Mouse (Mus musculus): Measurements from ENCODE around the gene Use1. TPM values are rescaled to one million over a fixed set of nuclear protein-coding genes. Genes with fewer than 3 reads are reported as not detected.

The Use1 gene
- total and polyA plus RNA-seq, 3 experiments, result 69.6 to 130 (median 98.7) TPM

- Histone ChIP-seq H3K9ac (ENCODE audit: insufficient read depth, low read depth) (peak within 1 kb of the TSS; percentile 60), H3K79me2 (replicated peaks; ENCODE audit: control insufficient read depth, extremely low read depth, insufficient read depth, poor library complexity, severe bottlenecking) (peaks cover 6% of the 10 kb centered on the region; the same call in 1 of the 2 replicates), H3K4me2 (ENCODE audit: insufficient read depth, low read depth, poor library complexity, severe bottlenecking) (peak within 1 kb of the TSS; percentile 89), H3K27me3 (replicated peaks) (no peaks in the 10 kb centered on the region), H3K36me3 (replicated peaks in 1 of 2; ENCODE audit: control insufficient read depth in 1 of 2, insufficient read depth in 1 of 2, low read length in 1 of 2) (peaks cover 15 to 23% of the 10 kb centered on the region in 2 experiments), H3K27ac (ENCODE audit: insufficient read depth, low read depth) (peak within 1 kb of the TSS; percentile 21), H3K4me3 (replicated peaks in 1 of 3; ENCODE audit: low read depth in 2 of 3, low read length in 2 of 3, poor library complexity in 1 of 3) (peak within 1 kb of the TSS; percentile 36 to 89 (median 49)), H3K9me3 (replicated peaks; ENCODE audit: low read length) (no peaks in the 10 kb centered on the region), H3K4me1 (ENCODE audit: control insufficient read depth in 1 of 2, insufficient read depth in 2 of 2) (peaks cover 13 to 49% of the 10 kb centered on the region in 2 experiments)
- no peak for TF ChIP-seq GABPA (IDR thresholded peaks at IDR 0.05; ENCODE audit: insufficient replicate concordance, low read depth, low read length)
- TF ChIP-seq POLR2AphosphoS2 (IDR thresholded peaks at IDR 0.05; ENCODE audit: low read depth, low read length), result no peak
- no peak for TF ChIP-seq MXI1 (IDR thresholded peaks at IDR 0.05; ENCODE audit: low read depth, low read length)
- no peak for TF ChIP-seq CTCF (conservative IDR thresholded peaks at IDR 0.05 in 1 of 2, IDR thresholded peaks at IDR 0.05 in 1 of 2; ENCODE audit: low read depth in 2 of 2, low read length in 2 of 2)
- no peak for TF ChIP-seq MYC (IDR thresholded peaks at IDR 0.05; ENCODE audit: low read depth, low read length)
- no peak for TF ChIP-seq USF1 (IDR thresholded peaks at IDR 0.05; ENCODE audit: low read depth, low read length)
- TF ChIP-seq ZMIZ1 (IDR thresholded peaks at IDR 0.05; ENCODE audit: low read depth, low read length), result no peak
- TF ChIP-seq MEF2A (IDR thresholded peaks at IDR 0.05; ENCODE audit: borderline replicate concordance, low read depth, low read length), result no peak
- no peak for TF ChIP-seq NRF1 (IDR thresholded peaks at IDR 0.05; ENCODE audit: low read depth, low read length)
- TF ChIP-seq BHLHE40 (IDR thresholded peaks at IDR 0.05; ENCODE audit: low read depth, low read length), result no peak
- no peak for TF ChIP-seq SMC3 (IDR thresholded peaks at IDR 0.05; ENCODE audit: low read depth, low read length)
- TF ChIP-seq ZC3H11A (IDR thresholded peaks at IDR 0.05; ENCODE audit: low read depth, low read length), result no peak
- TF ChIP-seq MAZ (IDR thresholded peaks at IDR 0.05; ENCODE audit: low read depth, low read length), result no peak
- no peak for TF ChIP-seq EP300 (IDR thresholded peaks at IDR 0.05; ENCODE audit: low read length)
- no peak for TF ChIP-seq MAX (IDR thresholded peaks at IDR 0.05; ENCODE audit: low read length)
- TF ChIP-seq NELFE (IDR thresholded peaks at IDR 0.05; ENCODE audit: low read depth, low read length), result no peak
- TF ChIP-seq IRF4 (IDR thresholded peaks at IDR 0.05; ENCODE audit: low read depth, low read length), result no peak
- dilution Hi-C loops (cut with MboI; ENCODE audit: extremely low pct_ligation_motif_present, extremely low pct_unique_long_range_greater_than_20kb, low sequenced_read_pairs), result no loop called here
- in situ Hi-C loops (cut with MboI; ENCODE audit: low pct_ligation_motif_present, low pct_unique_long_range_greater_than_20kb, low sequenced_read_pairs), result no loop called here
- DNase-seq (ENCODE audit: extremely low read depth), result no peak
Observed at GRCm38 (mm10) chr8:71395629-71396028, 29.0 kb downstream of the Use1 start, which contains the start of gene Ushbp1. Ushbp1 (minus strand) TSS chr8:71395802.

- in situ Hi-C loops (cut with MboI; ENCODE audit: low pct_ligation_motif_present, low pct_unique_long_range_greater_than_20kb, low sequenced_read_pairs), result no loop called here
- peak within 1 kb of the TSS; percentile 35 for H3K27ac ChIP-seq (ENCODE audit: insufficient read depth, low read depth)
- H3K4me2 ChIP-seq (ENCODE audit: insufficient read depth, low read depth, poor library complexity, severe bottlenecking), result peak within 1 kb of the TSS; percentile 89
- H3K9me3 ChIP-seq (replicated peaks; ENCODE audit: low read length), result no peaks in the 10 kb centered on the region
- H3K36me3 ChIP-seq (replicated peaks in 1 of 2; ENCODE audit: control insufficient read depth in 1 of 2, insufficient read depth in 1 of 2, low read length in 1 of 2), result peaks cover 19 to 31% of the 10 kb centered on the region in 2 experiments
- DNase-seq (ENCODE audit: extremely low read depth), result peak; percentile 99
- peaks cover 6% of the 10 kb centered on the region; the same call in 1 of the 2 replicates for H3K79me2 ChIP-seq (replicated peaks; ENCODE audit: control insufficient read depth, extremely low read depth, insufficient read depth, poor library complexity, severe bottlenecking)
- H3K9ac ChIP-seq (ENCODE audit: insufficient read depth, low read depth), result peak within 1 kb of the TSS; percentile 87
- H3K4me1 ChIP-seq (ENCODE audit: control insufficient read depth in 1 of 2, insufficient read depth in 2 of 2), result peaks cover 12 to 40% of the 10 kb centered on the region in 2 experiments
- H3K27me3 ChIP-seq (replicated peaks), result no peaks in the 10 kb centered on the region
- dilution Hi-C loops (cut with MboI; ENCODE audit: extremely low pct_ligation_motif_present, extremely low pct_unique_long_range_greater_than_20kb, low sequenced_read_pairs), result no loop called here
- H3K4me3 ChIP-seq (replicated peaks in 1 of 3; ENCODE audit: low read depth in 2 of 3, low read length in 2 of 3, poor library complexity in 1 of 3), result peak within 1 kb of the TSS; percentile 74 to 97 (median 89)
- TF ChIP-seq MYC (IDR thresholded peaks at IDR 0.05; ENCODE audit: low read depth, low read length), result no peak
- TF ChIP-seq IRF4 (IDR thresholded peaks at IDR 0.05; ENCODE audit: low read depth, low read length), result no peak
- TF ChIP-seq ZNF384 (IDR thresholded peaks at IDR 0.05; ENCODE audit: low read depth, low read length), result no peak
- TF ChIP-seq HCFC1 (IDR thresholded peaks at IDR 0.05; ENCODE audit: low read depth, low read length), result peak; percentile 99
- TF ChIP-seq GABPA (IDR thresholded peaks at IDR 0.05; ENCODE audit: insufficient replicate concordance, low read depth, low read length), result peak; percentile 38; the same call in 1 of the 2 replicates
- TF ChIP-seq KAT2A (IDR thresholded peaks at IDR 0.05; ENCODE audit: insufficient replicate concordance, low read length), result peak; percentile 95; the same call in 1 of the 2 replicates
- TF ChIP-seq TBP (conservative IDR thresholded peaks at IDR 0.05; ENCODE audit: low read depth, low read length), result peak; percentile 65; the same call in 1 of the 2 replicates
- TF ChIP-seq ZC3H11A (IDR thresholded peaks at IDR 0.05; ENCODE audit: low read depth, low read length), result no peak
- TF ChIP-seq CTCF (conservative IDR thresholded peaks at IDR 0.05 in 1 of 2, IDR thresholded peaks at IDR 0.05 in 1 of 2; ENCODE audit: low read depth in 2 of 2, low read length in 2 of 2), result no peak
- TF ChIP-seq MAFK (IDR thresholded peaks at IDR 0.05; ENCODE audit: insufficient replicate concordance, low read length), result no peak
- no peak for TF ChIP-seq UBTF (IDR thresholded peaks at IDR 0.05; ENCODE audit: low read depth, low read length)
- no peak for TF ChIP-seq USF2 (conservative IDR thresholded peaks at IDR 0.05; ENCODE audit: low read depth, low read length)
- TF ChIP-seq BHLHE40 (IDR thresholded peaks at IDR 0.05; ENCODE audit: low read depth, low read length), result no peak; the same call in 1 of the 2 replicates
- no peak for TF ChIP-seq JUND (conservative IDR thresholded peaks at IDR 0.05; ENCODE audit: low read depth, low read length)
- no peak for TF ChIP-seq JUN (IDR thresholded peaks at IDR 0.05; ENCODE audit: insufficient read depth, low read depth, low read length)
- peak; percentile 68; the same call in 1 of the 2 replicates for TF ChIP-seq SIN3A (IDR thresholded peaks at IDR 0.05; ENCODE audit: low read length)
- no peak for TF ChIP-seq MAX (IDR thresholded peaks at IDR 0.05; ENCODE audit: low read length)
- TF ChIP-seq MEF2A (IDR thresholded peaks at IDR 0.05; ENCODE audit: borderline replicate concordance, low read depth, low read length), result no peak
- TF ChIP-seq PAX5 (IDR thresholded peaks at IDR 0.05; ENCODE audit: low read length), result no peak
- peak; percentile 86 for TF ChIP-seq ELF1 (IDR thresholded peaks at IDR 0.05; ENCODE audit: low read depth, low read length)
- no peak for TF ChIP-seq USF1 (IDR thresholded peaks at IDR 0.05; ENCODE audit: low read depth, low read length)
- TF ChIP-seq MXI1 (IDR thresholded peaks at IDR 0.05; ENCODE audit: low read depth, low read length), result peak; percentile 52; the same call in 1 of the 2 replicates
Observed at GRCm38 (mm10) chr8:71396639-71397305, 30.1 kb downstream of the Use1 start, which contains the start of gene Babam1. Babam1 (plus strand) TSS chr8:71396861.

Measured in CH12.LX (cell line).